Mouse (Mus musculus) forebrain, embryonic 13.5 days (tissue): ENCODE measurements around the gene Gm20604. TPM values are rescaled to one million over a fixed set of nuclear protein-coding genes. Genes with fewer than 3 reads are reported as not detected.
A peak's percentile ranks its signal among the peaks of the same experiment; 100 is the strongest.

Source experiments
- ATAC-seq: fragments of 200-750 bp; cut with Nextera tagmentation; 2 replicates; pipeline ENCODE4 v1.8.0; 2017
- H3K27ac ChIP-seq: fragments of 300-500 bp; sonication (generic); 2 replicates; pipeline ENCODE4 v1.5.1; 2015; ENCODE audit warnings: inconsistent platforms, mild to moderate bottlenecking, moderate library complexity
- H3K27me3 ChIP-seq: fragments of 300-500 bp; sonication (generic); 2 replicates; pipeline ENCODE4 v1.6.1; 2015; ENCODE audit warnings: mild to moderate bottlenecking, inconsistent platforms
- H3K36me3 ChIP-seq: fragments of 300-500 bp; sonication (generic); 2 replicates; pipeline ENCODE4 v1.6.1; 2015; ENCODE audit warnings: mild to moderate bottlenecking, inconsistent platforms; ENCODE audit not compliant: poor library complexity, severe bottlenecking
- H3K4me1 ChIP-seq: fragments of 300-500 bp; sonication (generic); 2 replicates; pipeline ENCODE4 v1.6.1; 2015; ENCODE audit warnings: inconsistent platforms
- H3K4me2 ChIP-seq: fragments of 300-500 bp; sonication (generic); 2 replicates; pipeline ENCODE4 v1.6.1; 2015; ENCODE audit warnings: inconsistent platforms, mild to moderate bottlenecking, moderate library complexity
- H3K4me3 ChIP-seq: fragments of 300-500 bp; sonication (generic); 2 replicates; pipeline ENCODE4 v1.5.1; 2015; ENCODE audit warnings: mild to moderate bottlenecking, inconsistent platforms
- H3K9ac ChIP-seq: fragments of 300-500 bp; sonication (generic); 2 replicates; pipeline ENCODE4 v1.6.1; 2015; ENCODE audit warnings: mild to moderate bottlenecking, inconsistent platforms
- H3K9me3 ChIP-seq: fragments of 300-500 bp; sonication (generic); replicated peaks from 2 replicates; pipeline ENCODE4 v1.6.1; 2016; ENCODE audit warnings: inconsistent platforms
- WGBS: fragments of 180-500 bp; shearing (Covaris S2); methylation state at CpG from one replicate; pipeline ENCODE4 v1.1.7; 2015; 5-methylcytosine and 5-hydroxymethylcytosine counted together
- polyA plus RNA-seq: library from polyadenylated mRNA; unstranded; fragments of >200 nt; fragmentation: Nextera tagmentation; extraction: Ambion mirVana; gene quantifications from 2 replicates; pipeline ENCODE4 v1.2.1, GENCODE M21; 2015

Gm20604 gene
- polyA plus RNA-seq, 1 experiment from 2014 or later, result 32.6 TPM

DNA sequence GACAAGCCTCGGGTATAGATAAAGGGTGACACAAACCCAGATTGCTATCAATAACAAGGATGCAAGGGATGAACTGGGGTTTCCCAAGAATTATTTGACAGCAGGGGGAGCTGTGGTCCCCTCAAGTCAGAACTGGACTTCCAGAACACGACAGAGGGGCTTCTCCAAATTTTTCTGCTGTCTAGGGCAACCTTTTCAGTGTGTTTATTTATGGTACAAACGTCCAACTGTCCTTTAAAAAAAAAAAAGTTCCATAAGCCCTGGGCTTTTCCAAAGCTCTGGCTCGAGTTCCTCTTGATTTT is 55.4 kb downstream of the Gm20604 start:
- H3K9ac ChIP-seq, result peak overlapping the region; percentile 84

DNA sequence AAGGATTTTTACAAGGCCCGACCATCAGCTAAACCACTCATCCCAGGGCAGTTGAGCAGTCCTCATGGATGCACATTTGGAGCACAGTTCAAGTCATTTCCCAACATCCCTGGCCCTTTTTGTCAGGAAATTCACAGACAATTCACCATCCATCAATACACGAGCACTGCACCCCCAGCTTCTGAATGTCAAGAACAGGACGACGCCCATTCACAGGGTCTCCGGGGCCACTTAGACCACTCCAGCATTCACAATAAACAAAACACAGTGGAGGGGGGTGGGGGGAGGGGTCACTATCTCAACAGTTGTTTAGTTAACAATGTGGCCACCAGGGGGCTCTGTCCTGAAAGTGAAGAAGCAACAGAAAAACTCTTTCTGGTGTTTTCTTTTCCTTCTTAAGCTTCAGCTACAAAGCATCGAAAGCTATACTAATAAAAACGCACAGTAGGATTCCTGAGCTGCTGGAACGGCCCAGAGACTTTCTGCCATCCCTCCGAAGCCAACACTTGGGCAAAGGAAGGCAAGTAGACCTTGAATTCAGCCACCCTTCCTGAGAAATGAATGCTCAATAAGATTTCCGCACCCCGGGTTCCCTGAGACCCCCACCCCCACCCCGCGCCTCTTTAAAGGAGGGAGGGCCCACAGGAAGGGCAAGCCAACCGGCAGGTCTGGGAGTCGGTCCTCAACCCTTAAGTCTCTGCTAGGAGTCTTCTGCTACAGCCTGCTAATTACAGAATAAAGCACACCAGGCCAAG is 55.9 kb downstream of the Gm20604 start:
- Histone ChIP-seq H3K4me1 (peaks cover 75% of the 10 kb centered on the region), H3K27me3 (no peaks in the 10 kb centered on the region), H3K9me3 (no peaks in the 10 kb centered on the region), H3K9ac (peak overlapping the region; percentile 84; the same call in 1 of the 2 replicates), H3K27ac (peak overlapping the region; percentile 74), H3K36me3 (no peaks in the 10 kb centered on the region), H3K4me3 (peak overlapping the region; percentile 72), H3K4me2 (peak overlapping the region; percentile 90)
- no peak for ATAC-seq
- WGBS, result 5% methylated on average over 15 of the region's 15 CpGs

More for the DNA sequence above, 55.4 kb downstream of the Gm20604 start:
- no peaks in the 10 kb centered on the region for H3K36me3 ChIP-seq
- no peaks in the 10 kb centered on the region for H3K9me3 ChIP-seq
- peak overlapping the region; percentile 74 for H3K27ac ChIP-seq
- peak overlapping the region; percentile 72 for H3K4me3 ChIP-seq
- ATAC-seq, result no peak
- WGBS, result 2% methylated on average over 4 of the region's 4 CpGs
- H3K27me3 ChIP-seq, result no peaks in the 10 kb centered on the region
- peaks cover 69% of the 10 kb centered on the region for H3K4me1 ChIP-seq
- H3K4me2 ChIP-seq, result peak overlapping the region; percentile 90

DNA sequence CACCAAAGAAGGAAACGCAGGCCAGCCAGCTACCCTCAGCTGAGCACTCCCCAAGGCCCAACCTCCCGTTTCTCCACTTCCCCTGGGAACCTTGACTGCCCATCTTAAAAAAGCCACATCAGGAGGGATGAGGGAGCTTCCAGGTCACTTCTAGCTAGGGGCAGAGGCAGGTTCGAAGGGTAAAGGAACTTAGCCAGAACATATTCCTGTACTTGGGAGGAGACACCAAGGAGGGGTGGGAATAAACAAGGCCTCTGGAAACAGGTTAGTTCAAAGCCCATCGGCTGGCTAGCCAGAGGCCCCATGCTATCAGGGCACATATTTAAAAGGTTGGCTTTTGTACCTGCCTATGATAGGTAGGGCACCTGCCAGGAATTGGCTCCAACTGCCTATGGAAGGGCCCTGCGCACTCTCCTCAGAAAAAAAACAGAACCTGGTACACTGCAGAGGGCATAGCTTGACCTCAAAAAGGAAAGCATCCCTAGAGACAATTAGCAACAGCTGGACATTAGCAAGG is 56.7 kb downstream of the Gm20604 start:
- no peak for ATAC-seq
- Histone ChIP-seq H3K4me3 (no peak overlapping the region), H3K9me3 (no peaks in the 10 kb centered on the region), H3K4me1 (peaks cover 82% of the 10 kb centered on the region), H3K27me3 (no peaks in the 10 kb centered on the region), H3K36me3 (no peaks in the 10 kb centered on the region), H3K4me2 (peak overlapping the region; percentile 90), H3K9ac (no peak overlapping the region), H3K27ac (no peak overlapping the region)
- 94% methylated on average over 5 of the region's 5 CpGs for WGBS

DNA sequence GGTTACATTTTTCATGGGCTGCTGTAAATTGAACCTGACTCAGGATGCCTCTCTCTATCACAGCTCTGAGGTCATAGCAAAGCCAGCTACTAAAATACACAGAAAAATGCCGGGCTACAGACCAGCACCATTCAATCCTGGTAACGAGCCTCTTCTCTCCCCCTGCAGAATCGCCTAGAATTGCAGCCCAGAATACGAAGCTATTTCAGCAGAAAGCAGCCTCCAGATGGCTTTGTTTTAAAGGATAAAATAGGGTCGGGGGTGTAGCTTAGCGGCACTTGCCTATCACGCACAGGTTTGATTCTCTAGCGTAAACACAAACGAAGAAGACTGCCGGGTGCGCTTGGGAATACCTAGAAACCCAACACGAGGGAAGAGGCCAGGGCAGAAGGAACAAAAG is 58.0 kb downstream of the Gm20604 start:
- Histone ChIP-seq H3K4me3 (no peak overlapping the region), H3K9ac (no peak overlapping the region), H3K4me1 (peaks cover 89% of the 10 kb centered on the region), H3K36me3 (no peaks in the 10 kb centered on the region), H3K4me2 (no peak overlapping the region), H3K27ac (no peak overlapping the region), H3K27me3 (no peaks in the 10 kb centered on the region), H3K9me3 (no peaks in the 10 kb centered on the region)
- WGBS, result 46% methylated on average over 12 of the region's 12 CpGs
- ATAC-seq, result no peak

DNA sequence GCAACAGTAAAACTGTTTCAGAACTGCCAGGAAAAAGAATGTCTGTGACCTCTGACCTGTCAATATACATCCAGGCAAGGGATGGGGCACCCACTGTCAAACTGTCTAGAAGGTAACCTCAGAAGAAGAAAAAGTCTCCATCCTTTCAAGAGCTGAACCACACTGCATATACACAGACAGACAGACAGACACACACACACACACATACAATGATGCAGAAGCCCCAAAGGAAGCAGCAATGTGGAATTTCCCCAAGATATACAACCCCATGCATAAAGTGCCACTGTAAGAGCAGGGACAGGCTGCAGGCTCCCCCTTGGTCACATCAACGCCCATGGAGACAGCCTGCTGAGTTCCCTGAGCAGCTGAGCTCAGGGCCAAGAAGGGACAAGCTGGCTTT is 59.3 kb downstream of the Gm20604 start:
- H3K4me2 ChIP-seq, result no peak overlapping the region; the same call in 1 of the 2 replicates
- peaks cover 88% of the 10 kb centered on the region for H3K4me1 ChIP-seq
- peak overlapping the region; percentile 84 for H3K27ac ChIP-seq
- no peak for ATAC-seq
- H3K27me3 ChIP-seq, result no peaks in the 10 kb centered on the region
- 20% methylated on average over 1 of the region's 1 CpGs for WGBS
- no peaks in the 10 kb centered on the region for H3K36me3 ChIP-seq
- H3K9ac ChIP-seq, result 0 out of 2 replicates have a peak overlapping the region, but pooled peaks have one; percentile 31
- no peaks in the 10 kb centered on the region for H3K9me3 ChIP-seq
- H3K4me3 ChIP-seq, result no peak overlapping the region

DNA sequence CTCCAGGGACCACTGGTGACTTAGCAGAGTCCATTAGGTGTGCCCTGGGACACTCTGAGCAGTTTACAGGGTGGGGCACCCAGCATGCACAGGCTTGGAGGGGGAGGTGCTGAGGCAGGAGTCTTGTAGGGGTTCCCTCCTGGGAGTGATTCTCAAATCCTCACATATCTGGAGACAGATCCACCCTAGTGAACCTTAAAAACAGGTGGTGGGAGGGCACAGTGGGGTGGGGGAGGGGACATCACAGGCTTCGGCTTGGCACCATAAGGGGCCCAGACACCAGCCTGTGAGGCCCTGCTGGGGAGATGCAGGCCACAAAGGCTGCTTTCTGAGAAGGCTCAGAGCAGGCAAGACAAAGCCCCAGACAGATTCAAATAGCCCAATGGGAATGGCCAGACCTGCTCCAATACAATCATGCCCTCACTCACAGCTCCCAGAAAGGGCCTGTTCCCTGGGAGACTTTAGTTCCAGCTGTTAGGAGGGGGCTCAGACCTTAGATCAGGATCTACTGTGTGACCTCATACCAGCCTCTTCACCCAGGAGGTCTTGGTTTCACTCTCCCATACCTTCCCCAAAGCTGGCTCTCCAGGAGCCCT is 60.3 kb downstream of the Gm20604 start:
- Histone ChIP-seq H3K27ac (peak overlapping the region; percentile 84), H3K27me3 (no peaks in the 10 kb centered on the region), H3K4me2 (peak overlapping the region; percentile 31), H3K36me3 (no peaks in the 10 kb centered on the region), H3K4me1 (peaks cover 78% of the 10 kb centered on the region), H3K4me3 (no peak overlapping the region), H3K9me3 (no peaks in the 10 kb centered on the region), H3K9ac (peak overlapping the region; percentile 35; the same call in 1 of the 2 replicates)
- peak; percentile 73 for ATAC-seq
- 0% methylated on average over 1 of the region's 1 CpGs for WGBS

DNA sequence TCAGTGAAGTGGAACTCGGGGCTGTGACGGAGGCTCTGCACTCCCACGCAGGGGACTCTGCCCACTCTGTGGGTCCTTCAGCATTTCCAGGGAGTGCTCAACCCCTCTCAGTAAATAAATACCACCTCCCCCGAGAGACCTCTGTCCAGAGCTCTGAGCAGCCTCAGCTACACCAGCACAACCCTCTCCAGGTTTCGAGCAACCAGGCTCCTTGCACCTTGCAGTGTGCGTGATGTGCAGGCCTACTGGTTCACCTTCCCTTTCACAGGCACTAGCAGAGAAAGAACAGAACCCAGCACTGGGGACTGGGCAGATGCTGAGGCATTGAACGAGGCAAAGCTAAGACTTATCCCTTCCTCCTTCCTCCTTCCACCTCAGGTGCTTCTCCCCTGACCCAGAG is 61.1 kb downstream of the Gm20604 start:
- H3K4me2 ChIP-seq, result no peak overlapping the region
- no peak overlapping the region for H3K4me3 ChIP-seq
- no peaks in the 10 kb centered on the region for H3K27me3 ChIP-seq
- peaks cover 71% of the 10 kb centered on the region for H3K4me1 ChIP-seq
- H3K36me3 ChIP-seq, result no peaks in the 10 kb centered on the region
- no peak overlapping the region for H3K9ac ChIP-seq
- H3K9me3 ChIP-seq, result no peaks in the 10 kb centered on the region
- 77% methylated on average over 7 of the region's 7 CpGs for WGBS
- ATAC-seq, result no peak
- H3K27ac ChIP-seq, result peak overlapping the region; percentile 84

DNA sequence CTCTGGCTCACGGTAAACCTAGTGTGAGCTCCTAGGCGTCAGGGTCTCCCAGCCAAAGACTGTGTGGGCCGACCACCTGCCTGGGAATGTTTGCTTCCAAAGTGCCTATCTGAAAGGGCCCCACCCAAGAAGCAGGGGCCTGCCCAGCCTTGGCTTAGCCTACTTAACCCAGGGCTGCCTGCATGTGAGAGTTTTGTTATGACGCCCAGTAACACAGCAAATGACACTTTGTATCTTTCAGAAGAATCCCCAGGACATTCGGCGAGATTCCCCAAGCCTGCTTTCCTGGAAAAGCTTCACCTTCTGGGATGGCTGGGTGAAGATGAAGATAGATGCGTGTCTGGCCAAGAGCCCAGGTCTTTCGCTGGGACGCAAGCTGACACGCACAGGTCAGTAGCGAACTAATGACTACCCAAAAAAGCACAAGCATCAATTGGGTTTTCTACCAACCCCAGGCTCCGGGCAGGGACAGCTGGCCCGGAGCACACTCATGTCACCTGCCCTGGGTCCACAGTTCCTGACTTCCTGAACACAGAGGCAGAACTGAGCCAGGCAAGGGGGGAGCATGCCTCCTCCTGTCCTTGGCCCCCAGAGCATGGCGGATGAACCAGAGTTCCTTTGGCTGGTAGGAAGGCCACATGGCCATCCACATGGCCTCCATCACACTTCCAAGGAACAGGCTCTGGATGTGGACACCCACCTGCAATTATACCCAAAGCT is 61.7 kb downstream of the Gm20604 start:
- Histone ChIP-seq H3K9me3 (no peaks in the 10 kb centered on the region), H3K36me3 (no peaks in the 10 kb centered on the region), H3K4me2 (no peak overlapping the region), H3K27me3 (no peaks in the 10 kb centered on the region), H3K9ac (no peak overlapping the region), H3K4me1 (peaks cover 65% of the 10 kb centered on the region), H3K4me3 (no peak overlapping the region), H3K27ac (0 out of 2 replicates have a peak overlapping the region, but pooled peaks have one; percentile 8)
- ATAC-seq, result no peak
- 87% methylated on average over 14 of the region's 14 CpGs for WGBS

DNA sequence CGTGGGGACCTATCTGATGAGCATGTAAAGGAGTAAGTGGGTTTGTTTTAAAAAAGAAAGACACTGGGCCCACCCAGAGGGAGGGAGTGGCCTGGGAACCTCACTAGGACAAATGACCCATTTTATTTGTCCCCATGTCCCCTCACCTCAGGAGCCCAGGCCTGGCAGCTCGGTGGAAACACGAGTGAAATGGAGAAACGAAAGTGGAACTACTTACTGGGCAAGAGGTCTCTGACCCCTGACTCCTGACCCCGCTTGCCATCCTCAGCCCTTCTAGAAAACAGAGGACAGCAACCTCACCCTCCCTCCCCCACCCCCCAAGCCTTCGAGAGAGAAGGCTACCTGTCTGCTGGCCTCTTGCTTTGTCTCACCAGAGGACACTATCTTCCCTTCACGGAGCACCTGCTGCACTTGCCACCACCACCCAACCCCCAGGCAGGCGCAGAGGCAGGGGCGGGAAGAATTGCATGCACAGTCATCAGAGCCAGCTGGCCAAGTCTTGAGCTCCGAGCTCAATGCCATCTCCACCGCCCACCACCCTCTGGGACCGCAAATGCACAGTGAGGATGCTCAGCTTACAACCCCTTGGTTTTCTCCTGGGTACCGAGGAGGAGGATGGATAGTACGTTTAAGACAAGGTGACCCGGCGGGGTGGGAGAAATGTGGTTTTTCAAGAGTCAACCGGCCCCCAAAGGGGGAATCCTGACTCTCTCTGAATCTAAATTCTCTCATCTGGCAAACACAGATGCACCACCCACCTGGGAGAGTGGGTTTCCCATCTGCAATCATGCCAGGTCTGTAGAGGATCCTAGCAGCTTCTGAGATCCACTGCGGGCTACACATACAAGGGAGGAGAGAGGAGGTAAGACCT is 62.9 kb downstream of the Gm20604 start:
- WGBS, result 59% methylated on average over 18 of the region's 18 CpGs
- Histone ChIP-seq H3K9ac (no peak overlapping the region), H3K36me3 (no peaks in the 10 kb centered on the region), H3K4me1 (peaks cover 55% of the 10 kb centered on the region), H3K27me3 (no peaks in the 10 kb centered on the region), H3K27ac (peak overlapping the region; percentile 41; the same call in 1 of the 2 replicates), H3K4me3 (no peak overlapping the region), H3K4me2 (no peak overlapping the region), H3K9me3 (no peaks in the 10 kb centered on the region)
- no peak for ATAC-seq

DNA sequence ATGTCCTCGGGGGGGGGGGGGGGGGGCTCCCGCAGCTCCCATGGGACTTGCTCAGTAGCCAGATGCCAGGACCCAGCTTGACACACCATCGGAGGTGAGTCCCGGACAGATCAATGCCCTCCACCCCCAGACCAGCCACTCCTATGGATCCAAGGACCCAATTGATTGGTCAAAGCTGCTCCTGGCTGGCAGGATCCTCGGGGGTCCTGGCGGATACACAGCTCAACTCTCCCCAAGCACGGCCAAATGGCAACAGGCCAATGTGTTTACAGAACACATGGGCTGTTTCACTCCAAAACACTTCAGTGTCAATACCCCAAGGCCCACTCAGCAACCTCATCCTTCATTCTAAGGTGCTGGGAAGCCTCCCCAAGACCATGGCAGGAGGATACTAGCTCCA is 66.7 kb downstream of the Gm20604 start:
- 77% methylated on average over 7 of the region's 7 CpGs for WGBS
- Histone ChIP-seq H3K9me3 (no peaks in the 10 kb centered on the region), H3K27ac (no peak overlapping the region), H3K36me3 (no peaks in the 10 kb centered on the region), H3K4me3 (no peak overlapping the region), H3K9ac (no peak overlapping the region), H3K27me3 (no peaks in the 10 kb centered on the region), H3K4me1 (peaks cover 20% of the 10 kb centered on the region), H3K4me2 (no peak overlapping the region)
- ATAC-seq, result no peak
